Mouse (Mus musculus) liver, adult 2 months (tissue): ENCODE data around the gene Aldh1a2.

Source experiments
- CTCF ChIP-seq: fragments of 200-500 bp; IDR thresholded peaks from 2 replicates; pipeline ENCODE4 v1.5.1; 2011; ENCODE audit warnings: low read depth, low read length, control low read depth
- POLR2A ChIP-seq: fragments of 200-500 bp; IDR thresholded peaks from 2 replicates; pipeline ENCODE4 v1.6.1; 2011; ENCODE audit warnings: low read length, control low read depth; ENCODE audit not compliant: insufficient read depth; ENCODE audit errors: extremely low read depth

- no peak for TF ChIP-seq CTCF
- no peak for TF ChIP-seq POLR2A
These were observed 74.2 kb downstream of the Aldh1a2 start for GRCm38 (mm10) chr9:71289810-71290209.
